Mouse (Mus musculus) heart, embryonic 11.5 days (tissue): Measurements from ENCODE around the gene Vmn1r54. TPM values are rescaled to one million over a fixed set of nuclear protein-coding genes. Genes with fewer than 3 reads are reported as not detected.
"Not testable (repeated sequence)": the region's sequence is repeated elsewhere in the genome, so short reads cannot be mapped to it uniquely, and the experiment has no call there.

ENCODE experiments used
- ATAC-seq: fragments of 200-750 bp; cut with Nextera tagmentation; replicated peaks from 2 replicates; pipeline ENCODE4 v1.8.0; 2017; ENCODE audit warnings: moderate library complexity; ENCODE audit not compliant: insufficient number of reproducible peaks, low FRiP score, low TSS enrichment
- H3K27ac ChIP-seq: fragments of 300-500 bp; sonication (generic); 2 replicates; pipeline ENCODE4 v1.5.1; 2014; ENCODE audit warnings: mild to moderate bottlenecking, low read depth, low read length
- H3K27me3 ChIP-seq: fragments of 300-500 bp; sonication (generic); 2 replicates; pipeline ENCODE4 v1.6.1; 2014; ENCODE audit warnings: mild to moderate bottlenecking, low read length, mixed read lengths; ENCODE audit not compliant: control insufficient read depth, insufficient read depth
- H3K36me3 ChIP-seq: fragments of 300-500 bp; sonication (generic); 2 replicates; pipeline ENCODE4 v1.6.1; 2014; ENCODE audit warnings: mild to moderate bottlenecking, low read length, moderate library complexity, mixed read lengths; ENCODE audit not compliant: control insufficient read depth, insufficient read depth
- H3K4me1 ChIP-seq: fragments of 300-500 bp; sonication (generic); 2 replicates; pipeline ENCODE4 v1.6.1; 2014; ENCODE audit warnings: low read length; ENCODE audit not compliant: control insufficient read depth, insufficient read depth
- H3K4me2 ChIP-seq: fragments of 300-500 bp; sonication (generic); 2 replicates; pipeline ENCODE4 v1.6.1; 2014; ENCODE audit warnings: mild to moderate bottlenecking, moderate library complexity
- H3K4me3 ChIP-seq: fragments of 300-500 bp; sonication (generic); 2 replicates; pipeline ENCODE4 v1.5.1; 2014; ENCODE audit warnings: low read depth, low read length
- H3K9ac ChIP-seq: fragments of 300-500 bp; sonication (generic); 2 replicates; pipeline ENCODE4 v1.6.1; 2014; ENCODE audit warnings: mild to moderate bottlenecking, low read depth, low read length, moderate library complexity
- H3K9me3 ChIP-seq: fragments of 300-500 bp; sonication (generic); replicated peaks from 2 replicates; pipeline ENCODE4 v1.6.1; 2016; ENCODE audit warnings: low read length; ENCODE audit not compliant: control insufficient read depth
- WGBS: fragments of 180-500 bp; shearing (Covaris S2); extraction: QIAGEN DNeasy Blood & Tissue Kit; methylation state at CpG from one replicate; pipeline ENCODE4 v1.1.7; 2014; ENCODE audit not compliant: insufficient replicate concordance; 5-methylcytosine and 5-hydroxymethylcytosine counted together
- polyA plus RNA-seq: library from polyadenylated mRNA; unstranded; fragments of >200 nt; fragmentation: Nextera tagmentation; extraction: Ambion mirVana; gene quantifications from 2 replicates; pipeline ENCODE4 v1.2.1, GENCODE M21; 2014

Vmn1r54 gene
- not detected in 2 replicates for polyA plus RNA-seq

DNA sequence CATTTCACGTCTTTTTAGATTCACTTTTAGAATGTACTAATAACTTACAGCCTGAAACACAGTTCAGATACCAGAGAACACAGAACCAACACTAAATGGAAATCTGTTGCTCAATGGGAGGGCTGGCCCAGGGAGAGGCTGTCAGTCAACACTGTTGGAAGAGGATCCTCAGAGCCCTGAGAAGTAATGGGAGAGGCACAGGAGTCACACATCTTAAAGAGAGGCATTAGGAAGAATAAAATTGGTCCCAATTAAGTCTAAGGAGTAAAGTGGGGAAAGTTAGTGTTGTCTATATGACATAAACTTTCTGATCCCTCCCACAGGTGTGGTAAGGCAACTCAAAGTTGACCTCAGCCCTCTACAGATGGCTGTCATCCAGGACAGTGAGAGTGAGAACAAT, at the start of gene Vmn1r54:
Gene Vmn1r54 (plus strand): TSS at position 301 of the 400 bp plus-strand sequence.
- WGBS = 48% methylated on average over 1 of the region's 1 CpGs
- no peaks in the 10 kb centered on the region for H3K9me3 ChIP-seq
- no peaks in the 10 kb centered on the region for H3K4me1 ChIP-seq
- H3K36me3 ChIP-seq = no peaks in the 10 kb centered on the region
- no peak within 1 kb of the TSS for H3K9ac ChIP-seq
- no peaks in the 10 kb centered on the region for H3K27me3 ChIP-seq
- H3K4me3 ChIP-seq = no peak within 1 kb of the TSS
- H3K27ac ChIP-seq = no peak within 1 kb of the TSS
- H3K4me2 ChIP-seq = no peak within 1 kb of the TSS
- ATAC-seq = no peak

DNA sequence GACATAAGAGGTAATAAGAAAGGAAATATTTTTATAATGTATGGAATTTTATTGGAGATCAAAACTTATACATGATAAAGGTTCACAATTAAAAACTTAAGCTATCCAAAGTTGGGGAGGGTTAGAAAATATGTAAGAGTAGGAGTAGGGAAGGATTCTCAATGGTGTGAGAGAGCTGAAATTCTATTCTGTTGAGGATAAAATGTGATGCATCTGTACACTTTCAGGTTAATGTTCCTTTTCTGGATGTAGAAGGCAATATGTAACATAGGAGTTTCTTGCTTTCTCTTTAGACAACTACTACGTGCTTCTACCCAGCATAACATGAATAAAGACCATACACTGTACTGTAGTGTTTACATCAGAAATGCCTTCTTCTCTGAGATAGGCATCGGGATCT, 43.6 kb upstream of the Vmn1r54 start, which contains the start of gene V1ra8:
Gene V1ra8 (plus strand): TSS at position 301 of the 400 bp plus-strand sequence.
- H3K9me3 ChIP-seq, H3K9ac ChIP-seq, H3K27me3 ChIP-seq, H3K27ac ChIP-seq, ATAC-seq, H3K36me3 ChIP-seq, H3K4me1 ChIP-seq, H3K4me3 ChIP-seq, H3K4me2 ChIP-seq: not testable (repeated sequence)
- 77% methylated on average over 2 of the region's 2 CpGs for WGBS

DNA sequence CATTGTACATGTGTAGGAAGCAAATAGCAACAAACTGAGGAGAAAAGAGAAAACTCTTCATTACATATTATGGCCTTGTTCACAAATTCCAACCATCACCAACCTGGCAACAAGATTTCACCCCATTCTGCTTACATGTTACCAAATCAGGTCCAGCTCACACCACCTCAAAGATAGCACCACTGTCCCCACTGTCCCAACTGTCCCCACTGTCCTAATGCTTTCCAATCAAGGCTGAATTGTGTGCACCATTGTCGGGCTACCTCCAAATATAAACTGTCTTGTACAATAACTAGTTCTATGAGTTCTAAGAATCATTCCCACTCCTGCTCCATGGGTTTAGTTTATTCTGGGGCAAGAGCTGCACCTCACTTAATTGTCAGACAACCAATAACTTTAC, 21.8 kb upstream of the Vmn1r54 start, which contains the start of gene Vmn1r53:
Gene Vmn1r53 (minus strand): TSS at position 101 of the 400 bp plus-strand sequence.
- Histone ChIP-seq H3K27ac (no peak within 1 kb of the TSS), H3K36me3 (no peaks in the 10 kb centered on the region), H3K9ac (no peak within 1 kb of the TSS), H3K4me3 (no peak within 1 kb of the TSS), H3K4me2 (no peak within 1 kb of the TSS), H3K27me3 (no peaks in the 10 kb centered on the region), H3K9me3 (0 out of 2 replicates have a peak, but pooled peaks cover 2% of the 10 kb centered on the region), H3K4me1 (no peaks in the 10 kb centered on the region)
- no peak for ATAC-seq
- WGBS = 82% methylated on average over 1 of the region's 1 CpGs

DNA sequence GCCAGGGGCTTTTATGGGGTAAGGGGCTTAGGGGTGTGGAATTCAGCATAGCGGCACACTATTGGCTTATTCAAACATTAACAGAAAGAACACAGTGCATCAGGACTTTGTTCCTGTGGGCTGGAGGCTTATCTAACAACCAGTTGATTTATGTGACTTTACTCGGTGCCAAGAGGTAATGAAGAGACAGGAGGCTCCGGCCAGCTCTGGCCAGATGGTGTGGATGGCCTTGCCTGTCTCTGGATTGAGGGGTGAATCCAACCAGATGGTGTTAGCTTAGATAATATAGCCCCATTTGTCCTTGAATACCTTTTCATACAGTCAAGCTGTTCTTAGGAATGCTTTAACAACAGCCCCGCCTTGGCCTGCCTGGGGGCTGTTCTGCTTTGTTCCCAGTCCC, 14.0 kb upstream of the Vmn1r54 start:
- H3K4me3 ChIP-seq, H3K9ac ChIP-seq, H3K27me3 ChIP-seq, H3K9me3 ChIP-seq, H3K4me1 ChIP-seq, H3K36me3 ChIP-seq, H3K4me2 ChIP-seq, ATAC-seq, H3K27ac ChIP-seq: not testable (repeated sequence)
- WGBS = 81% methylated on average over 4 of the region's 4 CpGs

DNA sequence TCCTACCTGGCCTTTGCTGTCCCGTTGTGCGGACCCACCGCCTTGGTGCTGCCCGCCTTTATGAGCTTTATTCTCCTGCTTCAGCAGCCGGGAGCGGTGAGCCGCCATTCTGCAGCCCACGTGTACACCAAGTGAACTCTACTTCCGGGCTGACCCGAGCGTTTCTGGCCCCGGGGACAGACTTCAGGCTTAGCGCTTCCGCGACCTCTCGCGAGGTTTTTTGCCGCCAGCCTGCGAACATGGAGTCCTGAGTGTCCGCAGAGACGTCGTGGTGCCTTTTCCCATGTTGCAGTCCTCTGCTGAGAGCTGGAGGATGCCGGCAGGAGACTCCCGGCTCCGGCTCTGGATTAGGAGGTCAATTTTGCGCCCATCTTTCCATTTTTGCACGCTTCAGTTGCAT, 13.4 kb upstream of the Vmn1r54 start:
- H3K4me3 ChIP-seq = no peak overlapping the region
- no peaks in the 10 kb centered on the region for H3K36me3 ChIP-seq
- no peak for ATAC-seq
- H3K9me3 ChIP-seq = peaks cover 2% of the 10 kb centered on the region; the same call in 1 of the 2 replicates
- H3K9ac ChIP-seq = no peak overlapping the region
- no peaks in the 10 kb centered on the region for H3K4me1 ChIP-seq
- H3K27me3 ChIP-seq = no peaks in the 10 kb centered on the region
- no peak overlapping the region for H3K27ac ChIP-seq
- H3K4me2 ChIP-seq = no peak overlapping the region
- WGBS = 53% methylated on average over 27 of the region's 27 CpGs

DNA sequence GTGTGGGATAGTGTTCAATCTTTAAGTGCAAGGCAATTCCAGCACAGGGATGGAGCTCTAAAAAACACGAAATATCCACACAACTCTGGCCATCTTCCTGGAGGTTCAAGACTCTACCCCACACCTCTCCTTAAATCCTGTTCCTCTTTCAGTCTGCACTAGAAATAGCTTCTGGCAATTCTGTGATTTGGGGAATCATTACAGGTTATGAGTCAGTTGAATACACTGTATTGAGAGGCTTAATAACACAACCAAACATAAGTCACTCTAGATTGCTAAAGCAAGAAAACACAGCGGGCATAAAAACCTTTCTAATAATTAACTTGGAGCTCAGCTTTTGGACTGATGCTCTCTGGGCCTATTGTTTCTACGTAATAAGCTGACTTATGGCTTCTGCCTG, 2.1 kb upstream of the Vmn1r54 start:
- H3K4me3 ChIP-seq = no peak overlapping the region
- H3K36me3 ChIP-seq = no peaks in the 10 kb centered on the region
- H3K27me3 ChIP-seq = no peaks in the 10 kb centered on the region
- whole genome bisulfite sequencing = 67% methylated on average over 3 of the region's 3 CpGs
- no peaks in the 10 kb centered on the region for H3K4me1 ChIP-seq
- no peak overlapping the region for H3K9ac ChIP-seq
- ATAC-seq = no peak
- H3K9me3 ChIP-seq = no peaks in the 10 kb centered on the region
- no peak overlapping the region for H3K27ac ChIP-seq
- H3K4me2 ChIP-seq = no peak overlapping the region

DNA sequence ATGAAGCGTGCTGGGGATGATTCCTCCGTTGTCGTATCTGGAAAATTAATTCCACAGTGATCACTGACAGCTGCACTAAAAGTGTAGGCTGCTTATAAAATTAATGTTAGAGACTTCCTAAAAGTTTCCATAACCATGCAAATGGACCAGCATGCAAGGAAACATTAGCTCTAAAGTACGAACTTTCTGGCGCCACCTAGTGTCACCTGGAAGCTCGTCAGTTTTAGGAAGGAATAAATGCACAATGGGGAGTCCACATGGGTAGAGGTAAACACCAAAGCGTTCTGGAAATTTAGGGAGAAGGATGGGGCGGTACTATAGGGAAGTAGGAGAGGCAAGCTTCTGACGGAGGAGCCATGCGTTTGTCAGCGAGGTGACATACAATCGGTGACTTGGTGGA, 42.2 kb downstream of the Vmn1r54 start:
- Histone ChIP-seq H3K27ac (no peak overlapping the region), H3K27me3 (no peaks in the 10 kb centered on the region), H3K9ac (no peak overlapping the region), H3K4me1 (no peaks in the 10 kb centered on the region), H3K4me2 (no peak overlapping the region), H3K4me3 (no peak overlapping the region), H3K9me3 (no peaks in the 10 kb centered on the region), H3K36me3 (no peaks in the 10 kb centered on the region)
- ATAC-seq = no peak
- WGBS = 55% methylated on average over 12 of the region's 12 CpGs

DNA sequence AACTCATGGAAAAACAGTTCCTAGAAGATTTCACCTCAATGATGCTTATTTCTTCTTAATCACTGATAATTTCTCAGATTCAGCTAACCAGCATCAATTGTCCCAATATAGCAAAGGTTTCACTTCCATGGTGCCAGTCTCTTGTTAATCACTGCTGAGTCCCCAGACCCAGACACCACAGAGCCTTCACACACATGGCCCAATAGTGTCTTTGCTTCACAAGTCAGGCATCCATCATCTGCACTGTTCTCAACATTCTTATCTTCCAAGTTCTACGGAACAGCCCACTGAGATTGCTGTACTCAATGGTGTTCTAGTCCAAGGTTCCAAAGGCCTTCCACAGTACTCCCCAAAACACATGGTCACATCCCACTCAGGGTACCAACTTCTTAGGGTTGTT, 54.8 kb downstream of the Vmn1r54 start, which contains the start of gene BC048671:
Gene BC048671 (plus strand): TSS at position 301 of the 400 bp plus-strand sequence.
- no peak for ATAC-seq
- WGBS = 71% methylated on average over 1 of the region's 1 CpGs
- H3K9ac ChIP-seq = no peak within 1 kb of the TSS

DNA sequence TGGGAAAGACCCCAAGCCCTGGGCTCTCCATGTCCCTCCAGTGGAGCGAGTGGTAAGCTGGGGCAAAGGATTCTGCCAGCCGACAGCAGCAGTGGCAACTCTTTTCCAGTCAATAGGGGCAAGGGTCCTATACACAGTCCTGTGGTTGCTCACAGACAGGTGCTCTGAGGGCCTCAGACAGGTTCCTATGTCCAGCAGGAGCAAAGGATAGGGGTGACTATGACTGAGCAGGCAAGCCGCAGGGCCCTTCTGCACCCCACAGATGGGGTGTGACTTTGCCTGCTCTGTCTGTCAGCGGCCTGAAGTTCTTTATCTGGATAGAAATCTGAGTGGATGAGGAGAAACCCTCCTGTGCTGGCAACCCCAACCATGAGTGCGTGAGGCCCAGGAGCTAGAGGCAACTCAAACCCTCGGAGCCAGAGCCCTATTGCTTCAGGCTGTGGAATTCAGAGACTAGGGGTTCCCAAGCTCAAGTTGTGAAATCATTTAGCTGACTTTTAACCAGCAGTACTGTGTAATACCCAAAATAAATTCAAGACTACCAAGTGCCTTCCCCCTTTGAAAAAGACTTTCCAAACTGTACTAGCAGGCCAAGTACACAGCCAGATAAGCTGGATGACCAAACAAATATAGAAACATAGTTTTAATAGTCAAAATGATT, 60.3 kb downstream of the Vmn1r54 start:
- Histone ChIP-seq H3K4me3 (no peak overlapping the region), H3K4me2 (no peak overlapping the region), H3K4me1 (no peaks in the 10 kb centered on the region), H3K9ac (no peak overlapping the region), H3K27me3 (0 out of 2 replicates have a peak, but pooled peaks cover 3% of the 10 kb centered on the region), H3K27ac (no peak overlapping the region), H3K9me3 (0 out of 2 replicates have a peak, but pooled peaks cover 3% of the 10 kb centered on the region), H3K36me3 (no peaks in the 10 kb centered on the region)
- no peak for ATAC-seq
- 76% methylated on average over 6 of the region's 6 CpGs for WGBS

More for the DNA sequence above, 54.8 kb downstream of the Vmn1r54 start, which contains the start of gene BC048671:
- no peaks in the 10 kb centered on the region for H3K36me3 ChIP-seq
- H3K9me3 ChIP-seq = no peaks in the 10 kb centered on the region
- no peaks in the 10 kb centered on the region for H3K4me1 ChIP-seq
- H3K4me2 ChIP-seq = no peak within 1 kb of the TSS
- no peak within 1 kb of the TSS for H3K4me3 ChIP-seq
- no peaks in the 10 kb centered on the region for H3K27me3 ChIP-seq
- no peak within 1 kb of the TSS for H3K27ac ChIP-seq
